Mouse (Mus musculus) spleen, postnatal 0 days (tissue): ENCODE data around the gene Scn2b. TPM values are rescaled to one million over a fixed set of nuclear protein-coding genes. Genes with fewer than 3 reads are reported as not detected.

Source experiments
- polyA plus RNA-seq: library from polyadenylated mRNA; unstranded; fragments of >200 nt; fragmentation: Nextera tagmentation; extraction: Ambion mirVana; gene quantifications from 2 replicates; pipeline ENCODE4 v1.2.1, GENCODE M21; 2015

Scn2b gene
- 0.38 and 0.42 TPM in 2 replicates for polyA plus RNA-seq

GRCm38 (mm10) chr9:45117741-45118431 is at the start of gene Scn2b:
Gene Scn2b, plus strand, starts transcription at chr9:45117782.

GRCm38 (mm10) chr9:45079011-45079410 is 38.6 kb upstream of the Scn2b start, which contains the start of gene Jaml:
Gene Jaml, plus strand, starts transcription at chr9:45079183.

GRCm38 (mm10) chr9:45138191-45139032 is 20.8 kb downstream of the Scn2b start, which contains the start of gene Scn4b:
Gene Scn4b, plus strand, starts transcription at chr9:45138395.

Other genes starting within 250 kb of the Scn2b start
- gene Kmt2a, start 236.5 kb upstream of the Scn2b start, polyA plus RNA-seq = 6.8 and 7.2 TPM in 2 replicates
- 750 and 762 TPM in 2 replicates for gene Atp5l, start 197.0 kb upstream of the Scn2b start, polyA plus RNA-seq
- 10.6 and 11.0 TPM in 2 replicates for gene Ube4a, start 152.2 kb upstream of the Scn2b start, polyA plus RNA-seq
- 1.8 and 3.4 TPM in 2 replicates for gene Cd3g, start 137.4 kb upstream of the Scn2b start, polyA plus RNA-seq
- gene Cd3d, start 136.0 kb upstream of the Scn2b start, polyA plus RNA-seq = 4.1 and 4.5 TPM in 2 replicates
- 0.52 and 0.79 TPM in 2 replicates for gene Cd3e, start 108.2 kb upstream of the Scn2b start, polyA plus RNA-seq
- 0.42 and 0.55 TPM in 2 replicates for gene Mpzl2, start 78.0 kb upstream of the Scn2b start, polyA plus RNA-seq
- gene Mpzl3, start 62.6 kb upstream of the Scn2b start, polyA plus RNA-seq = 0.70 and 1.1 TPM in 2 replicates
- gene Jaml, start 38.6 kb upstream of the Scn2b start, polyA plus RNA-seq = 10.2 and 10.3 TPM in 2 replicates
- gene Scn4b, start 20.6 kb downstream of the Scn2b start, polyA plus RNA-seq = 0.19 and 0.24 TPM in 2 replicates
- gene BC049352, start 64.2 kb downstream of the Scn2b start, polyA plus RNA-seq = 0.28 and 0.34 TPM in 2 replicates
- gene Tmprss4, start 86.3 kb downstream of the Scn2b start, polyA plus RNA-seq = 0.12 TPM in 1 of 2 replicates, not detected in the other
- 3.3 and 5.8 TPM in 2 replicates for gene Il10ra, start 151.4 kb downstream of the Scn2b start, polyA plus RNA-seq
- gene Tmprss13, start 201.3 kb downstream of the Scn2b start, polyA plus RNA-seq = not detected in 2 replicates